Comparison of ENCODE assay signal across 1 mouse cellular context in genomic region chr9:44678288-44678871, GRCm38 (mm10).
TF ChIP-seq lines count a peak whose summit lies in the region.

No protein-coding gene starts in this region.

TF ChIP-seq in MEL, 35 proteins besides CTCF, POLR2A, EP300 and RAD21:
- TF ChIP-seq ZC3H11A (IDR thresholded peaks at IDR 0.05; ENCODE audit: low read depth, low read length) (peak; percentile 39), SMC3 (IDR thresholded peaks at IDR 0.05; ENCODE audit: low read depth, low read length) (peak; percentile 60), ZKSCAN1 (IDR thresholded peaks at IDR 0.05; ENCODE audit: low read depth, low read length) (no peak)
TF ChIP-seq in MEL: peak in this region for 2.
